Mouse (Mus musculus): ENCODE data around the gene Osgin1. TPM values are rescaled to one million over a fixed set of nuclear protein-coding genes. Genes with fewer than 3 reads are reported as not detected.

Osgin1 gene
- polyA plus RNA-seq, 1 experiment, result 0.41 TPM

DNA sequence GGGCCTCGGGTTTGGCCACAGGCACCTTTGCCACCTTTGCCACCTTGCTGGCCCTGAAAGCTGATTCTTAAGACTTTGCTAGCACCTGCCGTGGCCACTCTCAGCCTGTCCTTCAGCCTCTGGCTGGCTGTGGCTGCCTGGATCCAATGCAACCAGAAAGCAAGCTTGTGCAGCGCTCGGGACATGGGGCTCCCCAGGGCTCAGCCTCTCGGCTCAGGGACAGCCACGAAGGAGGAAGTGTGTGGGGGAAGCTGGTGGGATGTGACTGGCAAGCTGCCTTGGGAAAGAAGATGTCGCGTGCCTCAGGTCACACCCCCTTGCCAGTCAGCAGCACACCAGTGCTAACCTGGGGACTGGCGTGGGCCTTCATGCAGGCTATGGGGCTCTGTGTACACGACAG is 9.2 kb upstream of the Osgin1 start:
- DNase-seq (ENCODE audit: low read depth), result no peak
- TF ChIP-seq CTCF (IDR thresholded peaks at IDR 0.05; ENCODE audit: borderline replicate concordance, extremely low read depth, insufficient read depth, insufficient read length) (no peak), POLR2A (IDR thresholded peaks at IDR 0.05; ENCODE audit: borderline replicate concordance, extremely low read depth, insufficient read depth, insufficient read length, poor library complexity, severe bottlenecking) (no peak)

GRCm38 (mm10) chr8:119425533-119425932 is 8.4 kb upstream of the Osgin1 start:
- TF ChIP-seq POLR2A (IDR thresholded peaks at IDR 0.05; ENCODE audit: borderline replicate concordance, extremely low read depth, insufficient read depth, insufficient read length, poor library complexity, severe bottlenecking) (no peak), CTCF (IDR thresholded peaks at IDR 0.05; ENCODE audit: borderline replicate concordance, extremely low read depth, insufficient read depth, insufficient read length) (no peak)
- DNase-seq (ENCODE audit: low read depth), result no peak

DNA sequence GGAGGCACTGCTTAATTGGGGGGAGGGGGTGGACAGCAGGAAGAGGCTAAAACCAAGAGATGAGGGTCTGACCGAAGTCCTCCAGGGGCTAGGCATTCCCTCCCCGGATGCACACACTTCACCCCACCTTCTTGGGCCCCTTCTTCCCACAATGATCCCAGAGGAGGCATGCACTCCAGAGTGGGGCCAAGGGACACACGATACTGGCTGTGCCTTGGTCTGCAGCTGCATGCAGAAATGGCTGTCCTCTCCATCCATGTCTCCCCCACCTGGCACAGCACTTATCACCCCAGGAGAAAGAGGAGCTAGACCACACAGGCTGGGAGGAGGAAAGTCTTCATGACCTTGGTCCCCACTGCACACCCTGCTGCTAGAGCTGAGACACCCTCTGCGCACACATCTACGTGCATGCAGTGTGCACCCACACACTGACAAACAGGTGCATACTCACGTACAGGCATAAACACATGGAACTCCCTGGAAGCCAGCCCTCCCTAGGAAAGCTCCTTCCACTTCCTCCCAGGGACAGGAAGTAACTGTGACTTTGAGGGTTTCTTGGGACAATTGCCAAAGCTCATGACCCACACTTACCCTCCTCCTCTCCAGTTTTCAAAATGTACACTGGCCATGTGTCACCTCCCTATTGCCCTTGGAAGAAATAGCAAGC is 7.7 kb upstream of the Osgin1 start:
- TF ChIP-seq POLR2A (IDR thresholded peaks at IDR 0.05; ENCODE audit: borderline replicate concordance, extremely low read depth, insufficient read depth, insufficient read length, poor library complexity, severe bottlenecking), result no peak
- no peak for TF ChIP-seq CTCF (IDR thresholded peaks at IDR 0.05; ENCODE audit: borderline replicate concordance, extremely low read depth, insufficient read depth, insufficient read length)
- DNase-seq (ENCODE audit: low read depth), result no peak

DNA sequence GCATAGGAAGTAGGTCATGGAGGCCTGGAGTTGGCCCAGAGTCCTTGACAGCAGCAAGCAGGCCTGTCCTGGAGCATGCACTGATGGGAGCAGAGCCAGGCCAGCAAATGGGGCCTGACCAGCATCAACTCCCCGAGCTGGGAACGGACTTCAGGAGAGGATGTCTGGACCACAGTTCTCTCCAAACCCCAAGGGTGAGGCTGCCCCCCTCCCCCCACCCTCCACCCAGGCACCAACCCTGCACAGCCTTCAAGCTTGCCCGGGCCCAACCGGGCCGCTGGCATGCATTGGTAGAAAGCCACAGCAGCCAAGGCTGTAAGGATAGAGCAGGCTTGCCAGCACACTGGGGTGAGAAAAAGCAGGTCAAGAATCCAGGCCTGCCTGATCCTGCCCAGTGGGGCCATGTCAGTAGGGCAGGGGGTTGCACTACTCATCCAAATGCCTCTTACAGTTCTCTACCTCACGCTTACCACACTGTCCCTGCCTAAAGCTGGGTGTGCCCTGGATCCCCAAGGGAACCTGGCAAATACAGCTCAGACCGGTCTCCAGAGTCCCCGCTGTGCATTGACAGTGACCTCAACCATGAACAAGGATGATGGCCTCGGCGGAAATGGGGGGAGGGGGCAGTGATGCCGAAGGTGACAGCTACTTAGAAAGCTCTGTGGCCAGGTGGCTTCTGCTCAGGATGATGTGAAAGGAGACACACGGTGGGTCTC is 6.1 kb upstream of the Osgin1 start:
- no peak for DNase-seq (ENCODE audit: low read depth)
- no peak for TF ChIP-seq POLR2A (IDR thresholded peaks at IDR 0.05; ENCODE audit: borderline replicate concordance, extremely low read depth, insufficient read depth, insufficient read length, poor library complexity, severe bottlenecking)
- no peak for TF ChIP-seq CTCF (IDR thresholded peaks at IDR 0.05; ENCODE audit: borderline replicate concordance, extremely low read depth, insufficient read depth, insufficient read length)

- DNase-seq (ENCODE audit: low read depth), result no peak
- no peak for TF ChIP-seq CTCF (IDR thresholded peaks at IDR 0.05; ENCODE audit: borderline replicate concordance, extremely low read depth, insufficient read depth, insufficient read length)
- TF ChIP-seq POLR2A (IDR thresholded peaks at IDR 0.05; ENCODE audit: borderline replicate concordance, extremely low read depth, insufficient read depth, insufficient read length, poor library complexity, severe bottlenecking), result no peak
These were observed 5.6 kb upstream of the Osgin1 start for GRCm38 (mm10) chr8:119428350-119428740.

- no peak for TF ChIP-seq CTCF (IDR thresholded peaks at IDR 0.05; ENCODE audit: borderline replicate concordance, extremely low read depth, insufficient read depth, insufficient read length)
- TF ChIP-seq POLR2A (IDR thresholded peaks at IDR 0.05; ENCODE audit: borderline replicate concordance, extremely low read depth, insufficient read depth, insufficient read length, poor library complexity, severe bottlenecking), result no peak
These were observed 5.1 kb upstream of the Osgin1 start for GRCm38 (mm10) chr8:119428766-119429327.

GRCm38 (mm10) chr8:119429552-119429951 is 4.4 kb upstream of the Osgin1 start:
- TF ChIP-seq CTCF (IDR thresholded peaks at IDR 0.05; ENCODE audit: borderline replicate concordance, extremely low read depth, insufficient read depth, insufficient read length) (no peak), POLR2A (IDR thresholded peaks at IDR 0.05; ENCODE audit: borderline replicate concordance, extremely low read depth, insufficient read depth, insufficient read length, poor library complexity, severe bottlenecking) (no peak)
- DNase-seq (ENCODE audit: low read depth), result no peak

More at GRCm38 (mm10) chr8:119428766-119429327, 5.1 kb upstream of the Osgin1 start:
- no peak for DNase-seq (ENCODE audit: low read depth)

- no peak for TF ChIP-seq CTCF (IDR thresholded peaks at IDR 0.05; ENCODE audit: borderline replicate concordance, extremely low read depth, insufficient read depth, insufficient read length)
- TF ChIP-seq POLR2A (IDR thresholded peaks at IDR 0.05; ENCODE audit: borderline replicate concordance, extremely low read depth, insufficient read depth, insufficient read length, poor library complexity, severe bottlenecking), result no peak
- DNase-seq (ENCODE audit: low read depth), result no peak
These were observed 3.7 kb upstream of the Osgin1 start for GRCm38 (mm10) chr8:119430250-119430649.

- DNase-seq (ENCODE audit: low read depth), result no peak
- TF ChIP-seq CTCF (IDR thresholded peaks at IDR 0.05; ENCODE audit: borderline replicate concordance, extremely low read depth, insufficient read depth, insufficient read length) (no peak), POLR2A (IDR thresholded peaks at IDR 0.05; ENCODE audit: borderline replicate concordance, extremely low read depth, insufficient read depth, insufficient read length, poor library complexity, severe bottlenecking) (no peak)
These were observed 3.2 kb upstream of the Osgin1 start for GRCm38 (mm10) chr8:119430690-119431089.

DNA sequence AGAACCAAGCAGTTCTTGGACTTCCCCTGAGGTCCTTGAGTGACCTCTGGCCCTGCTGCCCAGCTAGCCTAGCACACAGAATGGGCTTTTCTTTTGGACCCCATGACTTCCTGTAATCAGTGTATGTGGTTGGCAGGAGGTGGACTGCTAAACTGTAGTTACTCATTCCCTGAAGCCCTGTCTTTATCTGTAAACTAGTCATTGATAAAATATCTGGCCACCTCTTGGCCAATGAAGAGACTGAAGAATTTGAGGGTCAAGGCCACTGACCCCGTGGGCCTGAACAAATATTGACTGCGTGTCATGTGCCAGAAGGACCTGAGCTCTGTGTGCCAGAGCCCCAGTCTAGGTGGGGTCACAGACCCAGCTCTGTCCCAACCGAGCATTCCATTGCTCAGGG is 1.6 kb upstream of the Osgin1 start:
- DNase-seq (ENCODE audit: low read depth), result no peak
- TF ChIP-seq POLR2A (IDR thresholded peaks at IDR 0.05; ENCODE audit: borderline replicate concordance, extremely low read depth, insufficient read depth, insufficient read length, poor library complexity, severe bottlenecking) (no peak), CTCF (IDR thresholded peaks at IDR 0.05; ENCODE audit: borderline replicate concordance, extremely low read depth, insufficient read depth, insufficient read length) (no peak)

GRCm38 (mm10) chr8:119434569-119434968 is 645 bp downstream of the Osgin1 start:
- no peak for TF ChIP-seq POLR2A (IDR thresholded peaks at IDR 0.05; ENCODE audit: borderline replicate concordance, extremely low read depth, insufficient read depth, insufficient read length, poor library complexity, severe bottlenecking)
- no peak for TF ChIP-seq CTCF (IDR thresholded peaks at IDR 0.05; ENCODE audit: borderline replicate concordance, extremely low read depth, insufficient read depth, insufficient read length)
- DNase-seq (ENCODE audit: low read depth), result no peak
